Mouse (Mus musculus): ENCODE measurements around the gene Rmnd1.
"Not testable (repeated sequence)": the region's sequence is repeated elsewhere in the genome, so short reads cannot be mapped to it uniquely, and the experiment has no call there.

Gene Rmnd1

GRCm38 (mm10) chr10:4432123-4432931, at the start of gene Rmnd1, which contains the start of gene Armt1:
TSS of gene Rmnd1 (minus strand) at chr10:4432388.
TSS of gene Armt1 (plus strand) at chr10:4432467.
- DNase-seq, result peak; percentile 97

GRCm38 (mm10) chr10:4481695-4482094, 49.5 kb upstream of the Rmnd1 start:
- DNase-seq, result no peak

- DNase-seq, result no peak
Measured at GRCm38 (mm10) chr10:4480929-4481328, 48.7 kb upstream of the Rmnd1 start.

DNA sequence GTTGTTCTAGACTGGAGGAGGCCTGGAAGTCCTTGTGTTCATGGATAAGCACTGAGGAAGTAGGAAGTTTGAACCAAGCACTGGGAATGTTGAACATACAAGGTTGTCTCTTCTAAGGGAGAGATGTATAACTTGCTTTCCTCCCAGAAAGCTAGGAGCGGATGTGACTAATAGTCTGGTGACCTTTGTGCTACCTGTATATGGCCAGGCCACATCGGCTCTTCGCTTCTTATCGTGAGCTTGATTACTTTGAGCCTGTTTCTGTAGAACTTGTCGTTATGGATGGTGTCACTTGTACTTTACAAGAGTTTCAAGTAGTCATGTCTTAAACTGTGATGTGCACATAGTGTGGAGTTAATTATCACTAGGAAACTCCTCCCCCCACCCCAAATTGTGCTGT, 44.4 kb upstream of the Rmnd1 start:
- DNase-seq, result no peak

DNA sequence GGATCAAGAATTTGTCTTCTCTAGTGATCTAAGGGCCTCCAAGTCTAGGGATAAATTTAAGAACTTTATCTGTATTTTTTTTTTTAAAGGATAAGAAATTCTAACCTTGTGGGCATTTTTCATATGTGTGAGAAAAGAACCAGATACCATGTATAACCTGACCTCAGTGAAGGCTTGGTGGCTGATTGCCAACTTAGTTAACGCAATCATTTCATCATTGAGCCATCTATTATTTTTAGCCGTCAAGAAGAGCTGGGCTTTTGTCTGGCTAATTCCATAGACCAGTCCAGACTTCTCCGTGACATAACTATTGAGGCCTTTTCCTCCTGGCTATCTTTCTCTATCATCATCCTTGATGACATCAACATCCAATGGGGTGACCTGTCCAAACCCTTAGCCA, 43.2 kb upstream of the Rmnd1 start:
- no peak for DNase-seq

DNA sequence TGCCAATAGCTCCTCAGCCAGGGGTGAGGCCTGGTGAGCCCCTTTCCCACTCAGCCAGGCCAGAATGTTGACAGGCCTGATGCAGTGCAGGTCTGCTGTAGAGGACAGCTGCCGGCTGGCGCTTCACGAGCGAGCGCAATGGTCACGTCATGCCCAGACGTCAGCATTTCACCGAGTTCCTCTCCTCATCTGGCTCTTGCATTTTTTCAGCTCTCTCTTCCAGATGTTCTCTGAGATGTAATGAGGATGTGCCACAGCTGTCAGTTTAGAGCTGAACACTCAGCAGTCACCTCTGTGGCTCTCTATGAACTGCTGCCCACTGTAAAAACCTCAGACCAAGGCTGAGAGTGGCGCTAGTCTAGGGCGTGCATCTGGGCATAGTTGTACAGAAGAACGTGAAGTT, 41.4 kb upstream of the Rmnd1 start:
- DNase-seq, result no peak

DNA sequence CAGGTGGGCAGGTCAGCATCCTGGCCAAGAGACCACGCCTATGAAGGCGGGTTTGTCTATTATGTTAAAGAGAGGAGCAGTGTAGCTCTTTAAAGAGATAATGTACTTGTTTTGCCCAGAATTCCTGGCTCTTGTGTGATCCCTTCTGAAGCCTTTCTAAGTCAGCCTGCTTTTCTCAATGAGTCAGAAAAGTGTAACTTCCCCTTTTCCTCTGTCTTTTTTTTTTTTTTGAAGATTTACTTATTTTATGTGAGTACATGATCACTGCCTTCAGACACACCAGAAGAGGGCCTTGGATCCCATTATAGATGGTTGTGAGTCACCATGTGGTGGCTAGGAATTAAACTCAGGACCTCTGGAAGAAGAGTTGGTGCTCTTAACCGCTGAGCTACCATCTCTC, 37.2 kb upstream of the Rmnd1 start:
- no peak for DNase-seq

DNA sequence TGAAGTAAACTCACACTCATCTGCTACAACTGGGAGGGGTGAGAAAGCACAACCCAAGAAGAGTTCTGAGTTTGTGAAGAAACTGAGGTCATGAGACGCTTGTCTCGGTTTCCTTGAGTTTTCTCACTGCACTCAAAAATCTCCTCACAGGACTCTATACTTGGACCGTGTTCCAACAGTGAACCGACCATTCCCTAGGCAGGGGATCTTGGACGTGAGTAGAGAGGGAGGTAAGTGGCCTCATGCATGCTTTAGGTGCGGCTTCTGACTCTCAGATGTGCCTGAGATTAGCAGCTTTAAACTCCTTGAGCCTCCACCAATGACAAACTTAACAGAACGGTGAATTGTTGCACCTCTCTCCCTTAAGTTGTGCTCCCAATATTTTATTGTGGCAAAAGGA, 33.6 kb upstream of the Rmnd1 start:
- no peak for DNase-seq

- DNase-seq, result no peak
Measured at GRCm38 (mm10) chr10:4460201-4460600, 28.0 kb upstream of the Rmnd1 start.

DNA sequence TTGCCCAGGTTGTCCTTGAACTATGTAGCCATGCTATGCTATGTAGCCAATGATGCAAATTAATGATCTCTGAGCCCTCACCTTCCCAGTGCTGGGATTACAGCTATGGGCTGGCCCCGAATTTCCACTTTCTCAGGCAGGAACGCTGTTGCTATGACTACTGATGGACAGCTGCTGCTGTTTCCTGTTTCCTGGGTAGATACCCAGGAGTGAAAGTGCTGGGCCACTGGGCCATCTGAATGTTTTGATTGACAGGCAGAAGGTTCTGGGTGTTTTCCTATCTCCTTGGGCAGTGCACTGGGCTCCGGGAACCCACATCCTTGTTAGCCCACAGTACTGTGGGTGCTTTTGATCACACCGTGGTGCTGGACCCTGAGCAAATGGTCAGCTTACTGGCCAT, 24.2 kb upstream of the Rmnd1 start:
- no peak for DNase-seq

GRCm38 (mm10) chr10:4435416-4435815, 3.2 kb upstream of the Rmnd1 start:
- DNase-seq, result no peak

- not testable (repeated sequence) for DNase-seq
Measured at GRCm38 (mm10) chr10:4433871-4434270, 1.7 kb upstream of the Rmnd1 start.

DNA sequence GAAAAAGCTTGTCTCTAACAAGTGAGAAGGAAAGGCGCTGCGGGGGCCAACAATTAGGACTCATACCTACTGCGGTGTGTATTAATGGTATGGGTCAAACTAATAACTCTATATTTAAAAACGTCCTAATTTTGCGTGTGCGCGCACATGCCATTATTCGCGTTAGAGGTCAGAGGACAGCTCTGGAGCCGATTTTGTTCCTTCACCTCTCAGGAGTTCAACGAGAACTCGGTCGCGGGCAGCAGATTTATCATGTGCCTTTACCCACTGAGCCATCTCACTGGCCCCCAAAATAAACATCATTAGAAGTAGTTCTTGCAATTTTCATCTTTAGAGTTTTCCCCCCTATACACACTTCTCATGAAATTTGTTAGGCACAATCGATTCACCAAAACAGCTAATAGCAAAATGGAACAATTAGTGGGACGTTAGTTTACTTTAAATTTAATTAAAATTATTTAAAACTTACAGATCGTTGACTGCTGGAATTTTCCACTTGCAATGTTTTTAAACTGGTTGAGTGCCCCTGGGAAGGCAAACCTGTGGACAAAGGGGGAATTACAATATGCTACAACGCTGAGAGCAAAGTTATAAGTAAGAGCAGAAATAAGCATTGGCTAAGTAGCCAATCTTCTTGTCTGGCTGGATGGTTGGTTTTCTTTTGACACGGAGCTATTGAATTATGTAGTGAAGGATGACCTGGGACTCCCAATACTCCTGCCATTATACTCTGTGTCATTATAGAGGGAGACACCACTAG, 988 bp upstream of the Rmnd1 start:
- DNase-seq, result no peak

GRCm38 (mm10) chr10:4431746-4432122, 454 bp downstream of the Rmnd1 start:
- DNase-seq, result no peak

DNA sequence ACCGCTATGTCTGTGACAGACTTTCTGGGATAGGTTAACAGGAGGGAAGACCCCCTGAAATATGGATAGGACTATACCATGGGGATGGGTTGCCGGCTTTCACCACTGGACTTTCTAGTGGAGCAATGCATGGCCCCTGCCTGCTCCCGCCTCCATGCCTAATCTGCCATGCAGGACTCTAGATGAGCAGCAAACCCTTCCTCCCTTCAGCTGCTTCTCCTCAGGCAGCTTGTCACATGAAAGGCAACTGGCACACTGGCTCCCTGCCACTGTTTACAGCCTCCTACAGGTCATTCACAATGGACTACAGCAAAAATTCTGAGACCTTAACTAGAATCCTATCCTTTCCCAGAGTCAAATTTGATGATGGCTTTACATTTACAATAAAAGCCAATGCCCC, 1.4 kb downstream of the Rmnd1 start:
- DNase-seq, result peak; percentile 15

GRCm38 (mm10) chr10:4430399-4430798, 1.8 kb downstream of the Rmnd1 start:
- no peak for DNase-seq

- DNase-seq, result no peak
Measured at GRCm38 (mm10) chr10:4425245-4425644, 6.9 kb downstream of the Rmnd1 start.

GRCm38 (mm10) chr10:4407191-4407590, 25.0 kb downstream of the Rmnd1 start:
- DNase-seq, result no peak

GRCm38 (mm10) chr10:4405511-4405910, 26.7 kb downstream of the Rmnd1 start:
- DNase-seq, result no peak

DNA sequence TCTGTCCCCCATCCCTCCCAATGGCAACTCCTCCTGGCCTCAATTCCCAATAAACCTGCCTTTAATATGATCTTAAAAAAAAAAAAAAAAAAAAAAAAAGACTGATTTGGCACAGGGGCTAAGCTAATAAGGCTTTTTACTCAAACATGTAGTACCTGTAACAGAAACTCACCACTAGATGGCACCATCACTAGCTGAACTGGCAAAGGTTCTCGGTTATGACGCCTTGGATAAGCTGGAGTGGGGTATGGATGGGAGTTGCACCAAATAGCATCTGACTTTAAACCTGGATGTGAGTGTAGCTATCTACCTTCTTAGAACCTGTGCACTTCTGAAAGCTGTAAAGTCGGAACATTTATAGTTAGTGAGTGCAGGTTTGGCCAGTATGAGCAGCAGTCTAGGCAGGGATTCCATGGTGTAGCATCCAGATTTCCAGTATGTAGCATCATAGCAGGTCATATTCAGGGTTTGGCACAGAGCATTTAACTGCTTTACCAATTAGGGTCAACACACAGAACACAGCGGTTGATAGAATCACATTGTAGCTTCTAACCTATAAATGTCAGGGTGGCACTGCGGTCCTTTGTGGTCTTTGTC, 27.2 kb downstream of the Rmnd1 start:
- no peak for DNase-seq

DNA sequence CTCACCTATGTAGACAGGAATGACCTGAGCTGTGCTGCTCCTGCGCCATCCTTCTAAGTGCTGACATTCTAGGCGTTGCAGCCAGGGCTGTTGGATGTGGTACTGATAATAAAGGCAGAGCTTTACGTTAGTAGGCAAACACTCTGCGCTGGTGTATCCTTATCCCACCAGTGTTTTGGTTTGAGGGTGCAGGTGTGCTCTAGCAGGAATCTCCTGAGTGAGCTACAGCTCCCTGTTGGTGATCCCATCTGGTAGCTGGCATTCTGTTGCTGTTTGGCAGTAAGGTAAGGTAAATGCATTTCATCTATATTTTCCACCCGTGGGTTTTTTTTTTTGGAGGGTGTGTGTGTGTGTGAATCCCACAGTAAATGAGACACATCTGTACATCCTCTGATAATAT, 34.1 kb downstream of the Rmnd1 start:
- no peak for DNase-seq

- DNase-seq, result no peak
Measured at GRCm38 (mm10) chr10:4395321-4395720, 36.9 kb downstream of the Rmnd1 start.

DNA sequence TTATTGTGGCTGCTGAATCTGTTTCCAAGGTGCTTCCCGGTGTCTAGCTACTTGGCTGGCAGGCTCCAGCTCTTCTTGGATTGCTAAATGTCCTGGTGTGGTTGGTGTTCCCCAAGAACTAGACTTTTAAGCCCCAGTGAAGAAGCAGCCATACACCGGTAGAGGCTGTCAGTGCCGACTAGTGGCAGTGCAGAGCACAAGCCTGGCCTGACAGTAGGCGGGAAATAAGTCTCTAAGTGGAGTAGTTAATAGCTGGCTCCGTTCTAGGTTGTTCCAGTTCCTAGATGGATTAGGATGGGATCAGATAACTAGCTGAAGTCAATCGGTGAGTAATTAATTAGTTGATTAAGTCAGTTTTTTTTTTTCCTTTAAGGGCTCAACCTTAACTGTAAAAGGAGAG, 40.3 kb downstream of the Rmnd1 start:
- DNase-seq, result no peak

DNA sequence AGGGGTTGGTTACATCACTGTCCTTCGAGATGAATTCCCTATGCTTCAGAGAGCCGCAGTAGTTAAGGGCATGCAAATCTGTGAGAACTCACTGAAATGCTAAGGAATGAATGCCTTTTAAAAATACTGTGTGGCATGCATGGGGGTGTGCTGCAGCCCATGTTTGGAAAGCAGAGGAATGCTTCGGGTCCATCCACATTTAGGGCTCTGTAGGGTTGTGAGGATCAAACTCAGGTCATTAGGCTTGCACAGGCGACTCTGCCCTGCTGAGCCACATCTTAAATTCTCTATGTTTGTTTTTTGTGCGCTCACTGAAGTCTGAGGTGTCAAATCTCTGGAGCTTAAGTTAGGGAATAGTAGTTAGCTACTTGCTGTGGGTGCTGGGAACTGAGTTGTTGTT, 41.1 kb downstream of the Rmnd1 start:
- no peak for DNase-seq

Data from right cerebral cortex, postnatal 14 days (tissue).